Mouse (Mus musculus) hindbrain, embryonic 14.5 days (tissue): Measurements from ENCODE around the gene Cfap77. TPM values are rescaled to one million over a fixed set of nuclear protein-coding genes. Genes with fewer than 3 reads are reported as not detected.
A peak's percentile ranks its signal among the peaks of the same experiment; 100 is the strongest.

ENCODE experiments used
- ATAC-seq: fragments of 200-750 bp; cut with Nextera tagmentation; 2 replicates; pipeline ENCODE4 v1.8.0; 2017; ENCODE audit warnings: moderate number of reproducible peaks, mild to moderate bottlenecking, moderate TSS enrichment, moderate library complexity; ENCODE audit not compliant: low FRiP score
- DNase-seq: peaks from one replicate; pipeline ENCODE4 v3.0.0-alpha.2; 2015; ENCODE audit warnings: low spot score
- H3K27ac ChIP-seq: fragments of 300-500 bp; sonication (generic); 2 replicates; pipeline ENCODE4 v1.5.1; 2014; ENCODE audit warnings: mild to moderate bottlenecking, moderate library complexity
- H3K27me3 ChIP-seq: fragments of 300-500 bp; sonication (generic); 2 replicates; pipeline ENCODE4 v1.6.1; 2014; ENCODE audit warnings: mild to moderate bottlenecking, low read length, mixed read lengths; ENCODE audit not compliant: control insufficient read depth, insufficient read depth
- H3K36me3 ChIP-seq: fragments of 300-500 bp; sonication (generic); replicated peaks from 2 replicates; pipeline ENCODE4 v1.6.1; 2014; ENCODE audit not compliant: control insufficient read depth, insufficient read depth
- H3K4me1 ChIP-seq: fragments of 300-500 bp; sonication (generic); replicated peaks from 2 replicates; pipeline ENCODE4 v1.6.1; 2014; ENCODE audit warnings: antibody characterized with exemption, low read length, mixed read lengths; ENCODE audit not compliant: control insufficient read depth, insufficient read depth
- H3K4me2 ChIP-seq: fragments of 300-500 bp; sonication (generic); replicated peaks from 2 replicates; pipeline ENCODE4 v1.6.1; 2014; ENCODE audit warnings: mild to moderate bottlenecking, moderate library complexity
- H3K4me3 ChIP-seq: fragments of 300-500 bp; sonication (generic); replicated peaks from 2 replicates; pipeline ENCODE4 v1.5.1; 2014; ENCODE audit warnings: mild to moderate bottlenecking, low read length
- H3K9ac ChIP-seq: fragments of 300-500 bp; sonication (generic); 2 replicates; pipeline ENCODE4 v1.6.1; 2014
- H3K9me3 ChIP-seq: fragments of 300-500 bp; sonication (generic); 2 replicates; pipeline ENCODE4 v1.6.1; 2016; ENCODE audit warnings: low read length; ENCODE audit not compliant: control insufficient read depth
- WGBS: fragments of 180-500 bp; shearing (Covaris S2); extraction: QIAGEN DNeasy Blood & Tissue Kit; methylation state at CpG from one replicate; pipeline ENCODE4 v1.1.7; 2014; 5-methylcytosine and 5-hydroxymethylcytosine counted together
- polyA plus RNA-seq: library from polyadenylated mRNA; unstranded; fragments of >200 nt; fragmentation: Nextera tagmentation; extraction: Ambion mirVana; gene quantifications from 2 replicates; pipeline ENCODE4 v1.2.1, GENCODE M21; 2014

Cfap77 gene
- polyA plus RNA-seq, 1 experiment from 2014 or later, result 0.56 TPM

- Histone ChIP-seq H3K9me3 (no peaks in the 10 kb centered on the region), H3K27me3 (peaks cover 95% of the 10 kb centered on the region), H3K4me2 (peak overlapping the region; percentile 35), H3K4me1 (peaks cover 21% of the 10 kb centered on the region; the same call in 1 of the 2 replicates), H3K9ac (0 out of 2 replicates have a peak overlapping the region, but pooled peaks have one; percentile 41), H3K36me3 (no peaks in the 10 kb centered on the region; the same call in 1 of the 2 replicates), H3K27ac (0 out of 2 replicates have a peak overlapping the region, but pooled peaks have one; percentile 21), H3K4me3 (peak overlapping the region; percentile 13)
- ATAC-seq (no peak), DNase-seq (no peak)
- WGBS, result 4% methylated on average over 25 of the region's 25 CpGs
Measured at GRCm38 (mm10) chr2:28909818-28910710, 144.8 kb downstream of the Cfap77 start.

GRCm38 (mm10) chr2:28909186-28909817 lies 145.6 kb downstream of the Cfap77 start:
- H3K27me3 ChIP-seq, result peaks cover 94% of the 10 kb centered on the region
- peaks cover 21% of the 10 kb centered on the region; the same call in 1 of the 2 replicates for H3K4me1 ChIP-seq
- peak overlapping the region; percentile 35 for H3K4me2 ChIP-seq
- peak overlapping the region; percentile 21 for H3K27ac ChIP-seq
- peaks cover 6% of the 10 kb centered on the region; the same call in 1 of the 2 replicates for H3K36me3 ChIP-seq
- no peak for DNase-seq
- no peak for ATAC-seq
- H3K4me3 ChIP-seq, result peak overlapping the region; percentile 13
- H3K9ac ChIP-seq, result peak overlapping the region; percentile 41; the same call in 1 of the 2 replicates
- H3K9me3 ChIP-seq, result no peaks in the 10 kb centered on the region
- WGBS, result under 1% methylated on average over 38 of the region's 41 CpGs

- DNase-seq, result no peak
- H3K36me3 ChIP-seq, result peaks cover 6% of the 10 kb centered on the region; the same call in 1 of the 2 replicates
- peak overlapping the region; percentile 35 for H3K4me2 ChIP-seq
- H3K9me3 ChIP-seq, result no peaks in the 10 kb centered on the region
- under 1% methylated on average over 38 of the region's 39 CpGs for WGBS
- ATAC-seq, result peak; percentile 44; the same call in 1 of the 2 replicates
- H3K4me3 ChIP-seq, result peak overlapping the region; percentile 13
- peak overlapping the region; percentile 21 for H3K27ac ChIP-seq
- H3K4me1 ChIP-seq, result peaks cover 21% of the 10 kb centered on the region; the same call in 1 of the 2 replicates
- H3K27me3 ChIP-seq, result peaks cover 92% of the 10 kb centered on the region
- H3K9ac ChIP-seq, result peak overlapping the region; percentile 41; the same call in 1 of the 2 replicates
Measured at GRCm38 (mm10) chr2:28908389-28909153, 146.3 kb downstream of the Cfap77 start.

GRCm38 (mm10) chr2:28907691-28908388 lies 147.0 kb downstream of the Cfap77 start:
- Histone ChIP-seq H3K4me2 (peak overlapping the region; percentile 35), H3K36me3 (peaks cover 6% of the 10 kb centered on the region; the same call in 1 of the 2 replicates), H3K4me3 (0 out of 2 replicates have a peak overlapping the region, but pooled peaks have one; percentile 13), H3K9me3 (no peaks in the 10 kb centered on the region), H3K9ac (no peak overlapping the region), H3K27me3 (peaks cover 89% of the 10 kb centered on the region), H3K27ac (0 out of 2 replicates have a peak overlapping the region, but pooled peaks have one; percentile 21), H3K4me1 (peaks cover 21% of the 10 kb centered on the region; the same call in 1 of the 2 replicates)
- DNase-seq (no peak), ATAC-seq (peak; percentile 12; the same call in 1 of the 2 replicates)
- WGBS, result 3% methylated on average over 10 of the region's 10 CpGs

- peaks cover 17% of the 10 kb centered on the region for H3K36me3 ChIP-seq
Measured at GRCm38 (mm10) chr2:28905561-28905960, 149.3 kb downstream of the Cfap77 start.

GRCm38 (mm10) chr2:28904786-28905185 lies 150.1 kb downstream of the Cfap77 start:
- no peak overlapping the region for H3K4me3 ChIP-seq
- peaks cover 11% of the 10 kb centered on the region; the same call in 1 of the 2 replicates for H3K4me1 ChIP-seq
- H3K4me2 ChIP-seq, result no peak overlapping the region
- H3K27ac ChIP-seq, result no peak overlapping the region
- peaks cover 75% of the 10 kb centered on the region for H3K27me3 ChIP-seq
- 55% methylated on average over 9 of the region's 9 CpGs for WGBS
- H3K9me3 ChIP-seq, result no peaks in the 10 kb centered on the region
- DNase-seq (no peak), ATAC-seq (no peak)
- H3K9ac ChIP-seq, result no peak overlapping the region
- H3K36me3 ChIP-seq, result peaks cover 24% of the 10 kb centered on the region

More at GRCm38 (mm10) chr2:28905561-28905960, 149.3 kb downstream of the Cfap77 start:
- no peak for ATAC-seq
- Histone ChIP-seq H3K4me3 (no peak overlapping the region), H3K9me3 (no peaks in the 10 kb centered on the region), H3K27ac (no peak overlapping the region), H3K4me2 (no peak overlapping the region), H3K9ac (no peak overlapping the region), H3K27me3 (peaks cover 83% of the 10 kb centered on the region), H3K4me1 (peaks cover 11% of the 10 kb centered on the region; the same call in 1 of the 2 replicates)
- WGBS, result 30% methylated on average over 4 of the region's 4 CpGs
- no peak for DNase-seq

- DNase-seq (no peak), ATAC-seq (no peak)
- Histone ChIP-seq H3K27ac (no peak overlapping the region), H3K27me3 (peaks cover 66% of the 10 kb centered on the region), H3K4me2 (no peak overlapping the region), H3K4me1 (peaks cover 10% of the 10 kb centered on the region; the same call in 1 of the 2 replicates), H3K9me3 (no peaks in the 10 kb centered on the region), H3K36me3 (peaks cover 29% of the 10 kb centered on the region), H3K4me3 (no peak overlapping the region), H3K9ac (no peak overlapping the region)
- 84% methylated on average over 5 of the region's 5 CpGs for WGBS
Measured at GRCm38 (mm10) chr2:28903871-28904270, 151.0 kb downstream of the Cfap77 start.

- Histone ChIP-seq H3K9me3 (no peaks in the 10 kb centered on the region), H3K4me3 (no peak overlapping the region), H3K9ac (no peak overlapping the region), H3K27me3 (peaks cover 50% of the 10 kb centered on the region), H3K4me2 (no peak overlapping the region), H3K27ac (no peak overlapping the region), H3K4me1 (no peaks in the 10 kb centered on the region), H3K36me3 (peaks cover 36% of the 10 kb centered on the region)
- 79% methylated on average over 8 of the region's 8 CpGs for WGBS
- DNase-seq, result no peak
- no peak for ATAC-seq
Measured at GRCm38 (mm10) chr2:28902291-28902690, 152.6 kb downstream of the Cfap77 start.
